ENCODE assay signal across 8 mouse cellular contexts in genomic region chr5:53999461-53999770, GRCm38 (mm10). TPM values are rescaled to one million over a fixed set of nuclear protein-coding genes. Genes with fewer than 3 reads are reported as not detected.
A peak's percentile ranks its signal among the peaks of the same experiment; 100 is the strongest.
DNase-seq lines count a peak whose midpoint lies in the region; ATAC-seq and TF ChIP-seq lines count a peak whose summit lies in the region.

No protein-coding gene starts in this region.

- no peak for ATAC-seq in forebrain, embryonic 15.5 days (replicated peaks)
- ATAC-seq in liver, embryonic 16.5 days (ENCODE audit: low read depth): no peak

- H3K4me3 ChIP-seq in heart, embryonic 10.5 days: peak overlapping the region; percentile 90
- peak overlapping the region; percentile 81 to 90 (median 89) for H3K4me3 ChIP-seq in CH12.LX (replicated peaks in 1 of 3; ENCODE audit: low read depth in 2 of 3, low read length in 2 of 3, poor library complexity in 1 of 3)
- peak overlapping the region; percentile 81 for H3K4me3 ChIP-seq in forebrain, embryonic 15.5 days
- peak overlapping the region; percentile 86 for H3K4me3 ChIP-seq in liver, embryonic 16.5 days (ENCODE audit: low read depth, low read length)

- in situ Hi-C loops in CH12.LX (cut with MboI; ENCODE audit: low pct_ligation_motif_present, low pct_unique_long_range_greater_than_20kb, low sequenced_read_pairs): loop anchor here (5.0 kb wide), 1 partner anchor 103 kb away; no protein-coding TSS in a partner anchor

- dilution Hi-C loops in CH12.LX (cut with MboI; ENCODE audit: extremely low pct_ligation_motif_present, extremely low pct_unique_long_range_greater_than_20kb, low sequenced_read_pairs): no loop called here

- peak overlapping the region; percentile 74 for H3K9ac ChIP-seq in CH12.LX (ENCODE audit: insufficient read depth, low read depth)
- H3K9ac ChIP-seq in forebrain, embryonic 15.5 days (replicated peaks): peak overlapping the region; percentile 78
- H3K9ac ChIP-seq in liver, embryonic 16.5 days (ENCODE audit: low read depth, low read length): peak overlapping the region; percentile 79

- intact Hi-C loops in heart, postnatal 36 days (cut with DNase I): loop anchor here (1.0 to 5.0 kb wide), 4 partner anchors 49 to 127 kb away; no protein-coding TSS in a partner anchor

- peaks cover 14% of the 10 kb centered on the region for H3K4me1 ChIP-seq in heart, embryonic 10.5 days
- peaks cover 9 to 40% of the 10 kb centered on the region in 2 experiments for H3K4me1 ChIP-seq in CH12.LX (ENCODE audit: control insufficient read depth in 1 of 2, insufficient read depth in 2 of 2)
- peaks cover 42% of the 10 kb centered on the region for H3K4me1 ChIP-seq in forebrain, embryonic 15.5 days
- peaks cover 25% of the 10 kb centered on the region for H3K4me1 ChIP-seq in liver, embryonic 16.5 days (ENCODE audit: control insufficient read depth, low read depth, low read length)

- TF ChIP-seq EP300 in CH12.LX (IDR thresholded peaks at IDR 0.05; ENCODE audit: low read length): no peak

- 2% methylated on average over 6 of the region's 6 CpGs for WGBS in heart, embryonic 10.5 days
- under 1% methylated on average over 6 of the region's 6 CpGs for WGBS in forebrain, embryonic 15.5 days
- WGBS in liver, embryonic 16.5 days (ENCODE audit: insufficient replicate concordance): 1% methylated on average over 6 of the region's 6 CpGs

- DNase-seq in heart, embryonic 10.5 days (ENCODE audit: low spot score): no peak
- no peak for DNase-seq in heart, postnatal 36 days
- no peak for DNase-seq in CH12.LX (ENCODE audit: extremely low read depth)
- DNase-seq in spleen, postnatal 10 days (ENCODE audit: low spot score in 2 of 2): no peak
- DNase-seq in ovary, postnatal 10 days (ENCODE audit: low spot score): no peak
- DNase-seq in ovary, postnatal 36 days (ENCODE audit: low spot score): no peak

- no peak for TF ChIP-seq POLR2A in CH12.LX (IDR thresholded peaks at IDR 0.05; ENCODE audit: low read depth, low read length)

- no peak for TF ChIP-seq CTCF in CH12.LX (conservative IDR thresholded peaks at IDR 0.05 in 1 of 2, IDR thresholded peaks at IDR 0.05 in 1 of 2; ENCODE audit: low read depth in 2 of 2, low read length in 2 of 2)

- H3K27me3 ChIP-seq in heart, embryonic 10.5 days (ENCODE audit: insufficient read depth, poor library complexity, severe bottlenecking): no peaks in the 10 kb centered on the region
- H3K27me3 ChIP-seq in CH12.LX (replicated peaks): no peaks in the 10 kb centered on the region
- no peaks in the 10 kb centered on the region for H3K27me3 ChIP-seq in forebrain, embryonic 15.5 days
- peaks cover 4% of the 10 kb centered on the region for H3K27me3 ChIP-seq in liver, embryonic 16.5 days (ENCODE audit: control insufficient read depth, insufficient read depth, low read depth, low read length)

- H3K4me2 ChIP-seq in CH12.LX (ENCODE audit: insufficient read depth, low read depth, poor library complexity, severe bottlenecking): peak overlapping the region; percentile 35
- H3K4me2 ChIP-seq in forebrain, embryonic 15.5 days (replicated peaks): peak overlapping the region; percentile 63
- peak overlapping the region; percentile 64 for H3K4me2 ChIP-seq in liver, embryonic 16.5 days (ENCODE audit: low read depth, low read length)

- H3K9me3 ChIP-seq in heart, embryonic 10.5 days: no peaks in the 10 kb centered on the region
- no peaks in the 10 kb centered on the region for H3K9me3 ChIP-seq in CH12.LX (replicated peaks; ENCODE audit: low read length)
- no peaks in the 10 kb centered on the region for H3K9me3 ChIP-seq in forebrain, embryonic 15.5 days
- no peaks in the 10 kb centered on the region for H3K9me3 ChIP-seq in liver, embryonic 16.5 days (replicated peaks; ENCODE audit: control insufficient read depth, low read length)

- peak overlapping the region; percentile 93 for H3K27ac ChIP-seq in heart, embryonic 10.5 days
- H3K27ac ChIP-seq in CH12.LX (ENCODE audit: insufficient read depth, low read depth): no peak overlapping the region
- H3K27ac ChIP-seq in forebrain, embryonic 15.5 days (replicated peaks): peak overlapping the region; percentile 89
- H3K27ac ChIP-seq in liver, embryonic 16.5 days (ENCODE audit: low read length): no peak overlapping the region

- peaks cover 13% of the 10 kb centered on the region; the same call in 1 of the 2 replicates for H3K79me2 ChIP-seq in CH12.LX (replicated peaks; ENCODE audit: control insufficient read depth, extremely low read depth, insufficient read depth, poor library complexity, severe bottlenecking)

- H3K36me3 ChIP-seq in heart, embryonic 10.5 days: no peaks in the 10 kb centered on the region
- H3K36me3 ChIP-seq in CH12.LX (replicated peaks in 1 of 2; ENCODE audit: control insufficient read depth in 1 of 2, insufficient read depth in 1 of 2, low read length in 1 of 2): no peaks in the 10 kb centered on the region
- H3K36me3 ChIP-seq in forebrain, embryonic 15.5 days: no peaks in the 10 kb centered on the region
- H3K36me3 ChIP-seq in liver, embryonic 16.5 days (ENCODE audit: control insufficient read depth, insufficient read depth): no peaks in the 10 kb centered on the region

- TF ChIP-seq RAD21 in CH12.LX (IDR thresholded peaks at IDR 0.05; ENCODE audit: low read depth, low read length): no peak; the same call in 1 of the 2 replicates

TF ChIP-seq in CH12.LX, 34 proteins besides CTCF, POLR2A, EP300 and RAD21:
- TF ChIP-seq RCOR1 (conservative IDR thresholded peaks at IDR 0.05; ENCODE audit: low read depth, low read length): no peak
- TF ChIP-seq BHLHE40 (IDR thresholded peaks at IDR 0.05; ENCODE audit: low read depth, low read length): no peak
- TF ChIP-seq PAX5 (IDR thresholded peaks at IDR 0.05; ENCODE audit: low read length): no peak
- no peak for TF ChIP-seq TBP (conservative IDR thresholded peaks at IDR 0.05; ENCODE audit: low read depth, low read length)
- TF ChIP-seq ETS1 (conservative IDR thresholded peaks at IDR 0.05; ENCODE audit: low read depth, low read length): no peak
- no peak for TF ChIP-seq MAX (IDR thresholded peaks at IDR 0.05; ENCODE audit: low read length)
- TF ChIP-seq KAT2A (IDR thresholded peaks at IDR 0.05; ENCODE audit: insufficient replicate concordance, low read length): no peak
- TF ChIP-seq SIN3A (IDR thresholded peaks at IDR 0.05; ENCODE audit: low read length): no peak
- TF ChIP-seq MEF2A (IDR thresholded peaks at IDR 0.05; ENCODE audit: borderline replicate concordance, low read depth, low read length): no peak
- no peak for TF ChIP-seq ELF1 (IDR thresholded peaks at IDR 0.05; ENCODE audit: low read depth, low read length)
- no peak for TF ChIP-seq TCF12 (IDR thresholded peaks at IDR 0.05; ENCODE audit: low read depth, low read length)
- TF ChIP-seq ZNF384 (IDR thresholded peaks at IDR 0.05; ENCODE audit: low read depth, low read length): no peak
- TF ChIP-seq POLR2AphosphoS2 (IDR thresholded peaks at IDR 0.05; ENCODE audit: low read depth, low read length): no peak
- no peak for TF ChIP-seq USF1 (IDR thresholded peaks at IDR 0.05; ENCODE audit: low read depth, low read length)
- TF ChIP-seq NELFE (IDR thresholded peaks at IDR 0.05; ENCODE audit: low read depth, low read length): no peak
- TF ChIP-seq SMC3 (IDR thresholded peaks at IDR 0.05; ENCODE audit: low read depth, low read length): no peak
- no peak for TF ChIP-seq MXI1 (IDR thresholded peaks at IDR 0.05; ENCODE audit: low read depth, low read length)

RNA-seq across cellular contexts. Expression of gene Stim2, which starts 1.1 kb away (rescaled TPM):
- polyA plus RNA-seq in heart, embryonic 10.5 days (2016; fragmentation: Nextera tagmentation; extraction: Ambion mirVana): 12.5 and 15.2 TPM in 2 replicates
- total RNA-seq in heart, postnatal 36 days (2021): 10 to 100 TPM; 14.0 to 17.0 TPM
- 12.3 and 16.8 TPM in 2 replicates for total RNA-seq in CH12.LX (2012; rRNA removed)
- 21.5 and 22.8 TPM in 2 replicates for total RNA-seq in CH12.LX (2014; rRNA removed)
- polyA plus RNA-seq in CH12.LX (2012; ENCODE audit: insufficient read length, low read depth): 12.3 and 18.2 TPM in 2 replicates
- polyA plus RNA-seq in forebrain, embryonic 15.5 days (2015; fragmentation: Nextera tagmentation; extraction: Ambion mirVana): 27.2 and 28.6 TPM in 2 replicates
- 3.0 and 4.4 TPM in 2 replicates for polyA plus RNA-seq in liver, embryonic 16.5 days (2015; fragmentation: Nextera tagmentation; extraction: Ambion mirVana)

Comparison
In these comparisons a context has a peak if more than half of its experiments do, and no peak if none do; other contexts are left out.
1. H3K27ac ChIP-seq: peak in heart, embryonic 10.5 days (single experiment) and forebrain, embryonic 15.5 days (single experiment); none in CH12.LX (single experiment) and liver, embryonic 16.5 days (single experiment).
2. Peak in every context shown above with its lines, with median percentiles within 50 percentile points of each other: H3K4me3 ChIP-seq, H3K4me2 ChIP-seq and H3K9ac ChIP-seq.